Mouse (Mus musculus) heart, postnatal 25 days (tissue): Measurements from ENCODE around the gene Sprr2j-ps. TPM values are rescaled to one million over a fixed set of nuclear protein-coding genes. Genes with fewer than 3 reads are reported as not detected.

Experiments used
- DNase-seq: peaks from one replicate; pipeline ENCODE4 v3.0.0; 2022; ENCODE audit warnings: low spot score
- intact Hi-C: fragments of 180-260 bp; cut with DNase I; formaldehyde crosslinking; loops from one replicate; pipeline ENCODE4 v1.15.1; 2025
- total RNA-seq, 2 experiments: library from RNA; stranded (reverse); gene quantifications; 2 replicates each; pipeline ENCODE4 v1.2.3; 2021

The Sprr2j-ps gene
- not detected for total RNA-seq

- intact Hi-C loops = no loop called here
Measured at GRCm38 (mm10) chr3:92417782-92418181, at the start of gene Sprr2j-ps. Gene Sprr2j-ps, plus strand, starts transcription at chr3:92418082.

GRCm38 (mm10) chr3:92373613-92374012 is 44.3 kb upstream of the Sprr2j-ps start:
- DNase-seq = no peak
- intact Hi-C loops = no loop called here

More at GRCm38 (mm10) chr3:92417782-92418181, at the start of gene Sprr2j-ps:
- DNase-seq = no peak

GRCm38 (mm10) chr3:92385385-92385784 is 32.5 kb upstream of the Sprr2j-ps start, which contains the start of gene Sprr2h:
Gene Sprr2h, plus strand, starts transcription at chr3:92385685.
- DNase-seq = no peak
- intact Hi-C loops = no loop called here

GRCm38 (mm10) chr3:92394301-92394700 is 23.6 kb upstream of the Sprr2j-ps start:
- intact Hi-C loops = loop anchor here (10.0 kb wide), 1 partner anchor 120 kb away; no protein-coding TSS in a partner anchor

GRCm38 (mm10) chr3:92407691-92408090 is 10.2 kb upstream of the Sprr2j-ps start, which contains the start of gene Sprr2i:
Gene Sprr2i, plus strand, starts transcription at chr3:92407991.
- no peak for DNase-seq
- intact Hi-C loops = no loop called here

More at GRCm38 (mm10) chr3:92394301-92394700, 23.6 kb upstream of the Sprr2j-ps start:
- DNase-seq = no peak

GRCm38 (mm10) chr3:92429323-92429722 is 11.4 kb downstream of the Sprr2j-ps start, which contains the start of gene Gm9774:
Gene Gm9774, minus strand, starts transcription at chr3:92429423.
- intact Hi-C loops = no loop called here
- DNase-seq = no peak

- no peak for DNase-seq
- intact Hi-C loops = no loop called here
Measured at GRCm38 (mm10) chr3:92432282-92432681, 14.4 kb downstream of the Sprr2j-ps start, which contains the start of gene Sprr2k. Gene Sprr2k, plus strand, starts transcription at chr3:92432582.

- intact Hi-C loops = no loop called here
- DNase-seq = no peak
Measured at GRCm38 (mm10) chr3:92438689-92439088, 20.8 kb downstream of the Sprr2j-ps start, which contains the start of gene Sprr1b. Gene Sprr1b, minus strand, starts transcription at chr3:92438789.

- no peak for DNase-seq
- intact Hi-C loops = no loop called here
Measured at GRCm38 (mm10) chr3:92440177-92440576, 22.3 kb downstream of the Sprr2j-ps start.

GRCm38 (mm10) chr3:92455151-92455550 is 37.3 kb downstream of the Sprr2j-ps start:
- intact Hi-C loops = no loop called here
- no peak for DNase-seq

- intact Hi-C loops = no loop called here
Measured at GRCm38 (mm10) chr3:92458620-92459019, 40.7 kb downstream of the Sprr2j-ps start, which contains the start of gene Sprr3. Gene Sprr3, minus strand, starts transcription at chr3:92458720.

GRCm38 (mm10) chr3:92466576-92466975 is 48.7 kb downstream of the Sprr2j-ps start:
- intact Hi-C loops = no loop called here
- DNase-seq = no peak

More at GRCm38 (mm10) chr3:92458620-92459019, 40.7 kb downstream of the Sprr2j-ps start, which contains the start of gene Sprr3:
- DNase-seq = no peak

- intact Hi-C loops = no loop called here
- no peak for DNase-seq
Measured at GRCm38 (mm10) chr3:92467424-92467823, 49.5 kb downstream of the Sprr2j-ps start.

Other genes with a start within 250 kb of the Sprr2j-ps start
- not detected for gene Sprr2a1, start 202.3 kb upstream of the Sprr2j-ps start, total RNA-seq
- gene Sprr2a2, start 202.2 kb upstream of the Sprr2j-ps start, total RNA-seq = 1 to 10 TPM; 1.1 to 1.5 TPM
- not detected for gene Sprr2a3, start 132.7 kb upstream of the Sprr2j-ps start, total RNA-seq
- gene Sprr2b, start 101.5 kb upstream of the Sprr2j-ps start, total RNA-seq = not detected
- not detected for gene Sprr2d, start 78.9 kb upstream of the Sprr2j-ps start, total RNA-seq
- not detected for gene Sprr2e, start 65.9 kb upstream of the Sprr2j-ps start, total RNA-seq
- gene Sprr2f, start 52.9 kb upstream of the Sprr2j-ps start, total RNA-seq = not detected
- gene Sprr2h, start 32.4 kb upstream of the Sprr2j-ps start, total RNA-seq = not detected
- gene Sprr2i, start 10.1 kb upstream of the Sprr2j-ps start, total RNA-seq = not detected
- gene Gm9774, start 11.3 kb downstream of the Sprr2j-ps start, total RNA-seq = 1 to 10 TPM; 2.8 to 4.8 TPM
- gene Sprr2k, start 14.5 kb downstream of the Sprr2j-ps start, total RNA-seq = not detected
- gene Sprr1b, start 20.7 kb downstream of the Sprr2j-ps start, total RNA-seq = not detected
- gene Sprr3, start 40.6 kb downstream of the Sprr2j-ps start, total RNA-seq = not detected
- gene Sprr1a, start 67.8 kb downstream of the Sprr2j-ps start, total RNA-seq = not detected
- not detected for gene Sprr4, start 82.4 kb downstream of the Sprr2j-ps start, total RNA-seq
- not detected for gene 2310046K23Rik, start 116.4 kb downstream of the Sprr2j-ps start, total RNA-seq
- gene Ivl, start 155.7 kb downstream of the Sprr2j-ps start, total RNA-seq = not detected
- gene Smcp, start 170.9 kb downstream of the Sprr2j-ps start, total RNA-seq = not detected
- gene 2210017I01Rik, start 189.4 kb downstream of the Sprr2j-ps start, total RNA-seq = not detected
- gene Lce6a, start 203.6 kb downstream of the Sprr2j-ps start, total RNA-seq = not detected
- gene Lce1a1, start 230.2 kb downstream of the Sprr2j-ps start, total RNA-seq = not detected
- gene Lce1b, start 238.8 kb downstream of the Sprr2j-ps start, total RNA-seq = not detected